Mouse (Mus musculus) embryonic stem cell, embryonic (primary cell): ENCODE measurements around the gene Ranbp9.

Experiments used
- CTCF ChIA-PET, 4 experiments: fragments of 300-600 bp in 2 of 4; fragments of 350-600 bp in 2 of 4; sonication (Branson Sonifier 250); formaldehyde crosslinking; loops; one replicate each; lab custom pipeline; 2022; ENCODE audit warnings: inconsistent platforms in 2 of 4; lab: Charles Lee
- POLR2A ChIA-PET, 4 experiments: fragments of 300-600 bp in 2 of 4; fragments of 350-600 bp in 2 of 4; sonication (Branson Sonifier 250); formaldehyde crosslinking; loops; one replicate each; lab custom pipeline; 2022; ENCODE audit warnings: antibody characterized with exemption in 4 of 4, inconsistent platforms in 1 of 4; lab: Charles Lee

Gene Ranbp9

DNA sequence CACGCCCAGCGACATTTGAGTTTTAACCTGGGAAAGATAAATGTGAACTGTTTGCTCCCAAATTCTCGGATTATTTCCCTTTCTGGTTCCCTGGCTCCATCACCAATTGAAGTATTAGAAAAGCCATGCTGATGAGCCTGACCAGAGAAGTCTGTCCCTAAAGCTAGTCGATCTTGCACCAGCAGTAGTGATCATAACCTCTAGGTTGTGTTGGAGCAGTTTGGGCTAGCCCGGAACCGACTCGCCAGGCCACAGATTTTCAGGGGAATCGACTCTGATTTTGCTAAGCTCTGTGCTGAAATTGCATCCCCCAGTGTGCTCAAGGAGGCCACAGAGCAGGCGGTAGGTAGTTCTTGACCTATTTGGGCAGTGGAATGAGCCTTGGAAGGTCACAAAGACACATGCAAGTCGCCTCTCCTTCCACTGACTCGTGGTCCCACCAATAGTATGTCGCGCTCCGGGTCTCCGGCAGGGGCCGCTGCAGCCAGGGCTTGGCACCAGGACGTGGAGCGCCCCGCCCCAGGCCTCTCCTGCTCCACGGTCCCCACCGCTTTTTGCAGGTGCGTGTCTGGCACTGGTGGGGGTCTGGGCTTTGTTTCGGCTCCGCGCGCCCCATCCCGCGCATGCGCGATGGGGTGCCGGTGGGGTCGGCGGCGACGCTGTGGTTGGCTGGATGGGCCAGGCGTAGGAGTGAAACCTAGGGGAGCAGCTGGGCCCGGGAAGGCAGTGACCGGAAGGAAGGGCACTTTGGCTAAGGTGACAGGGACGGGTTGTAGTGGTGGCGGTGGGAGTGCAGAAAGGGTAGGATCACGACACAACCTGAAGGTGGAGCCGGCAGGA lies 115.9 kb downstream of the Ranbp9 start, which contains the start of gene Sirt5:
TSS of gene Sirt5 (plus strand) at position 512 of the 840 bp plus-strand sequence.
- ChIA-PET CTCF (interaction anchor here in 2 of 4 experiments (0.6 to 1.7 kb wide), 10 partner anchors 9 to 209 kb away, joined by 3 to 10 read pairs (median 4); partner anchors contain the start of gene Nol7 (in 1 of the 2)), POLR2A (interaction anchor here (0.6 to 3.2 kb wide), 21 partner anchors 10 to 463 kb away, joined by 3 to 16 read pairs (median 4); partner anchors contain the start of genes Nol7 (in 4 of the 4), Gfod1 (in 1 of the 4) and Tbc1d7 (in 1 of the 4))

DNA sequence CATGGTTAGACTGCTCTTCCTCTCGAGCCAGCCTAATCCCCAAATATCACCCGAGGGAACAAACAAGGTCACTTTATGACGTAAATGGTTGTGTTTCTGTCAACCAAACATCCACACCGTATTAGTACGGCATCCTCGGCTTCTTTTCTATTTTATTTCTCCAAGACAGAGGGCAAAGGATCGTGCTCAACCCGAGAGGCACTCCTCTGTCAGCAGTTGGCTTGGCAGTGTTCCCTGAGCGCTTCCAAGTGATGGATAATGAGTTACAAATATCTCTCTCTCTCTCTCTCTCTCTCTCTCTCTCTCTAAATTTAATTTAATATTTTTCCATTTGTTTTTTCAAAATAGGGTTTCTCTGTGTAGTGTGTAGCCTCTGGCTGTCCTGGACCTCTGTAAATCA lies 118.7 kb downstream of the Ranbp9 start:
- ChIA-PET POLR2A (no interaction called here), CTCF (interaction anchor here in 2 of 4 experiments (1.0 to 1.5 kb wide), 2 partner anchors 30 to 162 kb away, joined by 3 read pairs; no protein-coding TSS in a partner anchor)

DNA sequence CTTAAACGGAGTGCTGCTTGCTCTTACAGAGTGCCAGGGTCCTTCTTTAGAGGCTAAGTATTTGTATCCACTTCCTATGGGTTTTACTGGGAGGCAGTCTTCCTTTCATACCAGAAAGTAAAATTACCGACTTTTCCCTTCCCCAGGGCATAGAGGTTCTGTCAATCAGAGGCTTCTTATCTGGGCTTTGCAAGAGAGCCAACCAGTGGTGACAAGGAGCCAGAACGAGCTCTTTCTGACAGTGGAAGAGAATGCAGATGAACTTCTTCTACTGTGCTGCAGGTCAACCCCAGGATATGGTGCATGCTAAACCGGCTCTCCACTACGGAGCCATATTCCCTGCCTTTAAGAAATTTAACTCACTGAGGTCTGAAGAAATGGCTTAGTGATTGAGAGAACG lies 120.5 kb downstream of the Ranbp9 start:
- ChIA-PET CTCF (interaction anchor here in 2 of 4 experiments (0.6 to 1.5 kb wide), 2 partner anchors 28 to 573 kb away, joined by 3 to 8 read pairs; no protein-coding TSS in a partner anchor), POLR2A (interaction anchor here in 1 of 4 experiments (1.3 to 1.9 kb wide), 2 partner anchors 9 to 38 kb away, joined by 3 to 7 read pairs; partner anchors contain the start of gene Nol7)

DNA sequence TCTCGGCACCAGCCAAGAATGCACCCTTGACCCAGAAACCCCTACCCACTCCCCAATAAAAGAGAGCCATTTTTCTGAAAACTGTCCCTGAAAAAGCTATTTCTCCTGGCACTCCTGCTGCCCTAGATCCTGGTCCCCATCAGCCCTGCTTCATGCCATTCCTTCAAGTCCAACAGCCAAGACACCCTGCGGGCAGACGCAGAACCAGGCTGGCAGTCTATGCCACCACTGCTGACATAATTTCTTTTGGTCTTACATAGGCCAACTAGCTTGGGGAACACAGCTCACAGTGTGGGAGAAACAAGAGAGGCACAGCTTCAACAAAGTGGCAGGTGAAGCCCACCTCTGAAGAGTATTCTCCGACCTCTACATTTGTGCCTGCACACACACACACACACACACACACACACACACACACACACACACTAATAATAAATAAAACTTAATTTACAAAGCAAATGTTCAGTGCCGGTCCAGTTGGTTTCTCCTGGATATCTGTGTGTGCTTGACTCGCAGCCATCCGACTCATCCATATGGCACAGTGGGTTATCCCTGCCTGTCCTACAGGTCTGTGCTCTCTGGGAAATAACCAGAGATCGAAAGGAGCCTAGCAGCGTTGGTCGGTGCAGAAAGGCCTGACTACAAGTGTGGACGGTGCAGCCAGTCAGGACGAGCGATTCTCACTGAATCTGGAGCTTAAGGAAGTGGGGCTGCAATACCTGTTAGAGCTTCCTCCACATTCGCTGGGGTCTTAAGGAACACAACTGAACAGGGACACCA lies 124.5 kb downstream of the Ranbp9 start:
- ChIA-PET CTCF (interaction anchor here in 2 of 4 experiments (0.6 to 0.9 kb wide), 2 partner anchors 24 to 155 kb away, joined by 3 read pairs; no protein-coding TSS in a partner anchor), POLR2A (interaction anchor here in 2 of 4 experiments (0.6 to 0.7 kb wide), 5 partner anchors 13 to 184 kb away, joined by 3 to 6 read pairs (median 4); no protein-coding TSS in a partner anchor)

DNA sequence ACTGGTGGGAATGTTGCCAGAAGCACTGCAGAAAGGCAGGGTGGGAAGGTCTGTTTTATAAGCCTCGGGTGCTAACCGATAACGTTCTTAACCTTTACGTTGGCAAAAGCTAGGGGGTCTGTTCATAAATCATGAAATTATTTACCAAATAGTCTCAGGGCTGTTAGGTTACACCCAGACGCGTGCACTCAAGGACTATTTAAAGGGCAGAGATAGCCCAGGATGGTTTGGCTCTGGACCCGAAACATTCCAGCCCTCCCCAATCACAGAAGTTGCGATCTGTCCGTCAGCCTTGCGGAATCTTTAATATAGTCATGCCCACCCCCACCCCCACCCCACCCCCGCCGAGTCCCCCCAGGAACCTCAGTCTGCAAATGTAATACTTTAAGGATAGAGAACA lies 126.7 kb downstream of the Ranbp9 start:
- CTCF ChIA-PET: interaction anchor here in 1 of 4 experiments (0.9 to 1.3 kb wide), 2 partner anchors 22 to 155 kb away, joined by 4 read pairs; no protein-coding TSS in a partner anchor
- POLR2A ChIA-PET: interaction anchor here in 2 of 4 experiments (0.6 to 2.2 kb wide), 5 partner anchors 8 to 150 kb away, joined by 3 to 5 read pairs (median 4); partner anchors contain the start of gene Nol7 (in 2 of the 2)

DNA sequence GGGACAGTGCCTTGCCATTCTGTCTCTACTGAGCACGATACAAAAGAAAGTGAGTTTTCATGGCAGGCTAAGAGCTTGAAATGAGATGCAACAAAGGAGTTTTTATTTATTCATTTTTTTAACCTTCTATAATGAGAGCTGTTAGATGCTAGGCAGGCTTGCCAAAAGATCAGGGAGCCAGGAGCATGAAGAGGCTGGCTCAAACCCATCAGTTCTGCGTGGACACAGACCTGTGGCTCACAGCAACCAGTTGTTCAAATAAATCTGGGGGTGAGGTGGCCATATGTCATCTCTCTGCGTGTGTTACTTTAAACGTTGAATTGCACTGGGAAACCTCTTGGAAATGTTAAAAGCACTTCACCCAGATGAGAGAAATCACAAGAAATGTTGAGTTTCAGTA lies 127.7 kb downstream of the Ranbp9 start:
- POLR2A ChIA-PET: interaction anchor here in 1 of 4 experiments (2.2 kb wide), 1 partner anchor 45 kb away, joined by 4 read pairs; the partner anchor contains the start of gene Nol7
- CTCF ChIA-PET: interaction anchor here in 1 of 4 experiments (0.7 kb wide), 1 partner anchor 21 kb away, joined by 3 read pairs; no protein-coding TSS in a partner anchor
